Mouse (Mus musculus) intestine, embryonic 14.5 days (tissue): Measurements from ENCODE around the gene Adcy9. TPM values are rescaled to one million over a fixed set of nuclear protein-coding genes. Genes with fewer than 3 reads are reported as not detected.
"Not testable (repeated sequence)": the region's sequence is repeated elsewhere in the genome, so short reads cannot be mapped to it uniquely, and the experiment has no call there.

Experiments
- ATAC-seq: fragments of 200-750 bp; cut with Nextera tagmentation; replicated peaks from 2 replicates; pipeline ENCODE4 v1.8.0; 2017; ENCODE audit warnings: low read depth, moderate number of reproducible peaks, moderate TSS enrichment, moderate library complexity; ENCODE audit not compliant: low FRiP score, low TSS enrichment
- DNase-seq: peaks from one replicate; pipeline ENCODE4 v3.0.0-alpha.2; 2018; ENCODE audit warnings: low spot score
- H3K27ac ChIP-seq: fragments of 300-500 bp; sonication (generic); 2 replicates; pipeline ENCODE4 v1.5.1; 2014; ENCODE audit warnings: low read depth, mild to moderate bottlenecking, control low read depth
- H3K27me3 ChIP-seq: fragments of 300-500 bp; sonication (generic); replicated peaks from 2 replicates; pipeline ENCODE4 v1.6.1; 2014; ENCODE audit warnings: low read length, control low read depth; ENCODE audit not compliant: control insufficient read depth, insufficient read depth
- H3K36me3 ChIP-seq: fragments of 300-500 bp; sonication (generic); 2 replicates; pipeline ENCODE4 v1.6.1; 2014; ENCODE audit warnings: low read length, control low read depth; ENCODE audit not compliant: control insufficient read depth, insufficient read depth
- H3K4me1 ChIP-seq: fragments of 300-500 bp; sonication (generic); replicated peaks from 2 replicates; pipeline ENCODE4 v1.6.1; 2014; ENCODE audit warnings: low read length, control low read depth, mixed read lengths; ENCODE audit not compliant: control insufficient read depth, insufficient read depth
- H3K4me2 ChIP-seq: fragments of 300-500 bp; sonication (generic); 2 replicates; pipeline ENCODE4 v1.6.1; 2014; ENCODE audit warnings: low read length
- H3K4me3 ChIP-seq: fragments of 300-500 bp; sonication (generic); 2 replicates; pipeline ENCODE4 v1.5.1; 2014; ENCODE audit warnings: low read depth, low read length, control low read depth, mixed read lengths
- H3K9ac ChIP-seq: fragments of 300-500 bp; sonication (generic); 2 replicates; pipeline ENCODE4 v1.6.1; 2014; ENCODE audit warnings: mild to moderate bottlenecking, low read length
- H3K9me3 ChIP-seq: fragments of 300-500 bp; sonication (generic); 2 replicates; pipeline ENCODE4 v1.6.1; 2016; ENCODE audit warnings: low read length, control low read depth; ENCODE audit not compliant: control insufficient read depth
- WGBS: fragments of 180-500 bp; shearing (Covaris S2); extraction: QIAGEN DNeasy Blood & Tissue Kit; methylation state at CpG from one replicate; pipeline ENCODE4 v1.1.7; 2014; 5-methylcytosine and 5-hydroxymethylcytosine counted together
- polyA plus RNA-seq: library from polyadenylated mRNA; unstranded; fragments of >200 nt; fragmentation: Nextera tagmentation; extraction: Ambion mirVana; gene quantifications from 2 replicates; pipeline ENCODE4 v1.2.1, GENCODE M21; 2014

Gene Adcy9
- polyA plus RNA-seq, 1 experiment from 2014 or later = 1.6 TPM

- H3K4me3 ChIP-seq = no peak overlapping the region
- WGBS = 92% methylated on average over 3 of the region's 3 CpGs
- H3K36me3 ChIP-seq = no peaks in the 10 kb centered on the region
- H3K9me3 ChIP-seq = no peaks in the 10 kb centered on the region
- no peak overlapping the region for H3K4me2 ChIP-seq
- no peak overlapping the region for H3K27ac ChIP-seq
- ATAC-seq = no peak
- 0 out of 2 replicates have a peak, but pooled peaks cover 4% of the 10 kb centered on the region for H3K4me1 ChIP-seq
- H3K27me3 ChIP-seq = no peaks in the 10 kb centered on the region
- H3K9ac ChIP-seq = no peak overlapping the region
- DNase-seq = no peak
Observed at GRCm38 (mm10) chr16:4366671-4367070, 53.6 kb downstream of the Adcy9 start.

DNA sequence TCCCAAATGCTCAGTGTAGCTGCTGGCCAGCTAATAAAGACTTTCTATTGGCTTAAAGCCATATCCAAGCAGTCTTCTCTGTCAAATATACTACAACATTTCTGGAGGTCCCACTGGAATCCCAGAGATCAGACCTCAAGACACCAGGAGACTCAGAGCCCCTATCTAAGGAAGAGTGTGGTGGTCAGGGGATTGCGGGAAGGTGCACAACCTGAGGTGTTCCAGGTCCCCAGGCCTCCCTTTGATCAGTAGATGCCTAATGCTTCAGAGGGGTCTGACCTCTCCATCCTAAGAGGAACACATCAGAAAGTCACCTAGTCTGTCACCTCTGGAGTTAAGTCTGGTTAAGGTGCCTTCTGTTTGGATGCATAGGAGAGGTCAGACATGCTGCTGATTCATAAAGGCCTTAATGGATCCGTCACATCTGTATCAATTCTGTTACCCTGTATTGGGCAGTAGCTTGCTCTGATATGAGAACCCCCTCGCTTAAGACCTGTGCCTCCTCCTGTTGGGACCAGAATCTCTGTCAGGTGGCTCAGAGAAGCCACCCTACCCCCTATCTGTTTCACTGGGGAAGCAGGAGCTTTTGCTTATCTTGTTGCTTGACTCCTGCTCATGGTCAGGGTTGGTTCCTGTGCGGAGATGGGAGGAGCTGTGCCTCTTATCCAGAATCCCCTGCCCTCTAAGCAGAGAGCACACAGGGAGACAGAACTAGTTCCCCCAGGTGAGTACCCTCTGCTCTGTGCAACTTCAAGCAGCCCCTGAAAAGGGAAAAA lies 56.8 kb downstream of the Adcy9 start:
- ATAC-seq = no peak
- WGBS = 73% methylated on average over 4 of the region's 4 CpGs
- H3K27me3 ChIP-seq = no peaks in the 10 kb centered on the region
- no peak overlapping the region for H3K9ac ChIP-seq
- H3K36me3 ChIP-seq = no peaks in the 10 kb centered on the region
- H3K27ac ChIP-seq = no peak overlapping the region
- no peak overlapping the region for H3K4me2 ChIP-seq
- no peaks in the 10 kb centered on the region for H3K9me3 ChIP-seq
- 0 out of 2 replicates have a peak, but pooled peaks cover 4% of the 10 kb centered on the region for H3K4me1 ChIP-seq
- DNase-seq = no peak
- H3K4me3 ChIP-seq = no peak overlapping the region

DNA sequence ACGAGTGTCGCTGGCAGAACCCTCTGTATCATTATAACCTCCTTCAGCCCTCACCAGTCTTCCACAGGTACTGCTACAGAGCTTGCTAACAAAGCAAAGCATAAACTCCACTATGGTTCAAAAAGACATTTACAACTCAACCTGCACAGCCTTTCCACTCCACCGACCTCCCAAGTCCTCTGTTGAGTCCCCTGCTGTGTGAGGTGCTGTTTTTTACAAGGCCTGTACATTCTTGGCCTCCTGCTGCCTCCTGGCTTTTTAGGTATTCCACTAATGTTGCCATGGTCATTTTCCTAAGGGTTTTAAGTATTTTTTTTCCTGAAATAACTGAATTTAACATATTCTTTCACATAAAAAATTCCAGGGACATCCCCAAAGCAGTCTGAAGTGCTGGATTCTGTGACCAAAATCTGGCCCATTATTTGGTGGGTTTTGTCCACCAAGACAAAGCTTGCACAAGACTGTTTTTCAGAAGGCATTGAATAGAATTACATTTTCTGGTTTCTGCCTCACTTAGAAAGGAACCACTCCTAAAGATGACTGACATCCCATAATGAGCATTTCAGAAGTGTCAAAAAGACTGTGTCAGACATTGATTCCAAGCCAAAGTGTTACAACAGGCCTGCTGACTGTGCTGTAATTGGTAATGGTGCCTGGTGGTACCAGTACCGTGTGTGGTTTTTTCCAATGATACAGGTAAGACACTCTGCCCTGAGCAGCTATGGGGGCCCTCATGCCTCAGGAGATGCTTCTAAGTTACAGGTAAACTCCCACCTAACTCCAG lies 64.8 kb downstream of the Adcy9 start:
- Histone ChIP-seq H3K36me3 (no peaks in the 10 kb centered on the region), H3K27me3 (no peaks in the 10 kb centered on the region), H3K4me3 (no peak overlapping the region), H3K27ac (no peak overlapping the region), H3K9me3 (no peaks in the 10 kb centered on the region), H3K4me1 (no peaks in the 10 kb centered on the region), H3K4me2 (no peak overlapping the region), H3K9ac (no peak overlapping the region)
- 74% methylated on average over 4 of the region's 4 CpGs for WGBS
- no peak for DNase-seq
- ATAC-seq = no peak

- H3K9me3 ChIP-seq = no peaks in the 10 kb centered on the region
- no peak overlapping the region for H3K9ac ChIP-seq
- ATAC-seq (no peak), DNase-seq (no peak)
- no peaks in the 10 kb centered on the region; the same call in 1 of the 2 replicates for H3K4me1 ChIP-seq
- WGBS = 94% methylated on average over 7 of the region's 7 CpGs
- H3K27ac ChIP-seq = no peak overlapping the region
- no peaks in the 10 kb centered on the region for H3K27me3 ChIP-seq
- no peak overlapping the region for H3K4me2 ChIP-seq
- H3K36me3 ChIP-seq = no peaks in the 10 kb centered on the region
- H3K4me3 ChIP-seq = no peak overlapping the region
Observed at GRCm38 (mm10) chr16:4342579-4342978, 77.7 kb downstream of the Adcy9 start.

- Histone ChIP-seq H3K27me3 (no peaks in the 10 kb centered on the region), H3K9ac (no peak overlapping the region), H3K36me3 (no peaks in the 10 kb centered on the region), H3K4me2 (no peak overlapping the region), H3K4me1 (no peaks in the 10 kb centered on the region; the same call in 1 of the 2 replicates), H3K27ac (no peak overlapping the region), H3K4me3 (no peak overlapping the region), H3K9me3 (no peaks in the 10 kb centered on the region)
- DNase-seq (no peak), ATAC-seq (no peak)
- WGBS = 72% methylated on average over 14 of the region's 14 CpGs
Observed at GRCm38 (mm10) chr16:4341316-4342062, 78.8 kb downstream of the Adcy9 start.

- not testable (repeated sequence) for H3K4me1 ChIP-seq, H3K4me2 ChIP-seq, ATAC-seq, H3K27me3 ChIP-seq, H3K9me3 ChIP-seq, H3K4me3 ChIP-seq, H3K27ac ChIP-seq, DNase-seq, H3K36me3 ChIP-seq, H3K9ac ChIP-seq
- 94% methylated on average over 6 of the region's 7 CpGs for WGBS
Observed at GRCm38 (mm10) chr16:4339216-4339615, 81.1 kb downstream of the Adcy9 start.

GRCm38 (mm10) chr16:4337269-4337668 lies 83.0 kb downstream of the Adcy9 start:
- Histone ChIP-seq H3K27ac (no peak overlapping the region), H3K4me2 (no peak overlapping the region), H3K36me3 (no peaks in the 10 kb centered on the region), H3K27me3 (no peaks in the 10 kb centered on the region), H3K9me3 (no peaks in the 10 kb centered on the region), H3K4me3 (no peak overlapping the region), H3K4me1 (no peaks in the 10 kb centered on the region; the same call in 1 of the 2 replicates), H3K9ac (no peak overlapping the region)
- DNase-seq (no peak), ATAC-seq (no peak)
- 51% methylated on average over 4 of the region's 4 CpGs for WGBS

GRCm38 (mm10) chr16:4333788-4334187 lies 86.5 kb downstream of the Adcy9 start:
- Histone ChIP-seq H3K9me3 (no peaks in the 10 kb centered on the region), H3K36me3 (no peaks in the 10 kb centered on the region), H3K9ac (no peak overlapping the region), H3K27ac (no peak overlapping the region), H3K4me3 (no peak overlapping the region), H3K27me3 (no peaks in the 10 kb centered on the region), H3K4me1 (no peaks in the 10 kb centered on the region), H3K4me2 (no peak overlapping the region)
- no peak for DNase-seq
- ATAC-seq = no peak
- WGBS = 84% methylated on average over 5 of the region's 5 CpGs
